Mouse (Mus musculus): ENCODE results near the gene Prodh2. TPM values are rescaled to one million over a fixed set of nuclear protein-coding genes. Genes with fewer than 3 reads are reported as not detected.

Gene Prodh2
- total RNA-seq (2023), result not detected in 4 replicates

GRCm38 (mm10) chr7:30493401-30493931 is at the start of gene Prodh2:
Gene Prodh2, plus strand, starts transcription at chr7:30493622.

GRCm38 (mm10) chr7:30444971-30445751 is 48.3 kb upstream of the Prodh2 start, which contains the start of gene Aplp1:
Gene Aplp1, minus strand, starts transcription at chr7:30445535.

GRCm38 (mm10) chr7:30457629-30458330 is 35.6 kb upstream of the Prodh2 start, which contains the start of the genes Kirrel2 and Nphs1:
Gene Kirrel2, minus strand, starts transcription at chr7:30457690.
Gene Nphs1, plus strand, starts transcription at chr7:30458315.

GRCm38 (mm10) chr7:30534633-30535577 is 41.5 kb downstream of the Prodh2 start, which contains the start of gene Arhgap33:
Gene Arhgap33, minus strand, starts transcription at chr7:30535060.

GRCm38 (mm10) chr7:30552102-30553020 is 58.9 kb downstream of the Prodh2 start, which contains the start of the genes Hspb6 and Proser3:
Gene Hspb6, plus strand, starts transcription at chr7:30552178.
Gene Proser3, minus strand, starts transcription at chr7:30552299.

GRCm38 (mm10) chr7:30559443-30559954 is 66.1 kb downstream of the Prodh2 start, which contains the start of gene Lin37:
Gene Lin37, minus strand, starts transcription at chr7:30559838.

Other genes with a start within 250 kb of the Prodh2 start
- gene Thap8, start 213.5 kb upstream of the Prodh2 start, total RNA-seq (2023), result 1.2 to 2.7 TPM (median 1.7 TPM) in 4 replicates
- 6.4 to 9.9 TPM (median 8.2 TPM) in 4 replicates for gene Wdr62, start 213.2 kb upstream of the Prodh2 start, total RNA-seq (2023)
- gene Clip3, start 201.9 kb upstream of the Prodh2 start, total RNA-seq (2023), result 1.2 TPM in 1 of 4 replicates, not detected in the others
- gene Alkbh6, start 184.9 kb upstream of the Prodh2 start, total RNA-seq (2023), result 67.8 to 84.6 TPM (median 78.6 TPM) in 4 replicates
- gene Syne4, start 178.8 kb upstream of the Prodh2 start, total RNA-seq (2023), result 3.5 to 6.6 TPM (median 5.7 TPM) in 4 replicates
- gene E130208F15Rik, start 171.9 kb upstream of the Prodh2 start, total RNA-seq (2023), result 4.5 to 5.6 TPM (median 5.1 TPM) in 4 replicates
- 17.4 to 20.4 TPM (median 17.5 TPM) in 4 replicates for gene Sdhaf1, start 169.7 kb upstream of the Prodh2 start, total RNA-seq (2023)
- gene Lrfn3, start 130.8 kb upstream of the Prodh2 start, total RNA-seq (2023), result not detected in 4 replicates
- gene Tyrobp, start 79.9 kb upstream of the Prodh2 start, total RNA-seq (2023), result 63.3 to 80.1 TPM (median 74.7 TPM) in 4 replicates
- 34.8 to 42.0 TPM (median 39.2 TPM) in 4 replicates for gene Hcst, start 73.8 kb upstream of the Prodh2 start, total RNA-seq (2023)
- 332 to 428 TPM (median 371 TPM) in 4 replicates for gene Nfkbid, start 71.9 kb upstream of the Prodh2 start, total RNA-seq (2023)
- 0.22 TPM in 1 of 4 replicates, not detected in the others for gene Aplp1, start 48.1 kb upstream of the Prodh2 start, total RNA-seq (2023)
- not detected in 4 replicates for gene Kirrel2, start 35.9 kb upstream of the Prodh2 start, total RNA-seq (2023)
- gene Nphs1, start 35.3 kb upstream of the Prodh2 start, total RNA-seq (2023), result not detected in 4 replicates
- 14.2 to 18.7 TPM (median 16.3 TPM) in 4 replicates for gene Arhgap33, start 41.4 kb downstream of the Prodh2 start, total RNA-seq (2023)
- gene Hspb6, start 58.6 kb downstream of the Prodh2 start, total RNA-seq (2023), result 2.2 to 3.1 TPM (median 2.7 TPM) in 4 replicates
- gene Proser3, start 58.7 kb downstream of the Prodh2 start, total RNA-seq (2023), result 10.2 to 18.1 TPM (median 13.6 TPM) in 4 replicates
- 38.9 to 50.0 TPM (median 41.5 TPM) in 4 replicates for gene Lin37, start 66.2 kb downstream of the Prodh2 start, total RNA-seq (2023)
- gene U2af1l4, start 69.7 kb downstream of the Prodh2 start, total RNA-seq (2023), result 106 to 140 TPM (median 111 TPM) in 4 replicates
- 9.2 to 12.8 TPM (median 11.8 TPM) in 4 replicates for gene Gm49396, start 69.7 kb downstream of the Prodh2 start, total RNA-seq (2023)
- gene Psenen, start 70.0 kb downstream of the Prodh2 start, total RNA-seq (2023), result 135 to 152 TPM (median 138 TPM) in 4 replicates
- 5.6 to 11.7 TPM (median 8.2 TPM) in 4 replicates for gene Igflr1, start 71.8 kb downstream of the Prodh2 start, total RNA-seq (2023)
- gene Kmt2b, start 95.1 kb downstream of the Prodh2 start, total RNA-seq (2023), result 104 to 116 TPM (median 108 TPM) in 4 replicates
- gene Zbtb32, start 105.3 kb downstream of the Prodh2 start, total RNA-seq (2023), result 0.82 to 1.9 TPM (median 1.6 TPM) in 4 replicates
- gene Upk1a, start 119.2 kb downstream of the Prodh2 start, total RNA-seq (2023), result 0.70 TPM in 1 of 4 replicates, not detected in the others
- gene Cox6b1, start 132.5 kb downstream of the Prodh2 start, total RNA-seq (2023), result 177 to 214 TPM (median 201 TPM) in 4 replicates
- not detected in 4 replicates for gene Etv2, start 142.2 kb downstream of the Prodh2 start, total RNA-seq (2023)
- 87.7 to 100 TPM (median 92.3 TPM) in 4 replicates for gene Rbm42, start 156.7 kb downstream of the Prodh2 start, total RNA-seq (2023)
- 56.1 to 64.2 TPM (median 59.9 TPM) in 4 replicates for gene Haus5, start 171.4 kb downstream of the Prodh2 start, total RNA-seq (2023)
- not detected in 4 replicates for gene Pmis2, start 178.0 kb downstream of the Prodh2 start, total RNA-seq (2023)
- not detected in 4 replicates for gene 2200002J24Rik, start 205.3 kb downstream of the Prodh2 start, total RNA-seq (2023)
- 0.85 to 3.1 TPM in 2 of 4 replicates, not detected in the others for gene Atp4a, start 218.6 kb downstream of the Prodh2 start, total RNA-seq (2023)
- gene Tmem147, start 235.9 kb downstream of the Prodh2 start, total RNA-seq (2023), result 34.4 to 45.7 TPM (median 41.2 TPM) in 4 replicates